8 mouse cellular contexts compared by ENCODE assay signal in the genomic region with DNA sequence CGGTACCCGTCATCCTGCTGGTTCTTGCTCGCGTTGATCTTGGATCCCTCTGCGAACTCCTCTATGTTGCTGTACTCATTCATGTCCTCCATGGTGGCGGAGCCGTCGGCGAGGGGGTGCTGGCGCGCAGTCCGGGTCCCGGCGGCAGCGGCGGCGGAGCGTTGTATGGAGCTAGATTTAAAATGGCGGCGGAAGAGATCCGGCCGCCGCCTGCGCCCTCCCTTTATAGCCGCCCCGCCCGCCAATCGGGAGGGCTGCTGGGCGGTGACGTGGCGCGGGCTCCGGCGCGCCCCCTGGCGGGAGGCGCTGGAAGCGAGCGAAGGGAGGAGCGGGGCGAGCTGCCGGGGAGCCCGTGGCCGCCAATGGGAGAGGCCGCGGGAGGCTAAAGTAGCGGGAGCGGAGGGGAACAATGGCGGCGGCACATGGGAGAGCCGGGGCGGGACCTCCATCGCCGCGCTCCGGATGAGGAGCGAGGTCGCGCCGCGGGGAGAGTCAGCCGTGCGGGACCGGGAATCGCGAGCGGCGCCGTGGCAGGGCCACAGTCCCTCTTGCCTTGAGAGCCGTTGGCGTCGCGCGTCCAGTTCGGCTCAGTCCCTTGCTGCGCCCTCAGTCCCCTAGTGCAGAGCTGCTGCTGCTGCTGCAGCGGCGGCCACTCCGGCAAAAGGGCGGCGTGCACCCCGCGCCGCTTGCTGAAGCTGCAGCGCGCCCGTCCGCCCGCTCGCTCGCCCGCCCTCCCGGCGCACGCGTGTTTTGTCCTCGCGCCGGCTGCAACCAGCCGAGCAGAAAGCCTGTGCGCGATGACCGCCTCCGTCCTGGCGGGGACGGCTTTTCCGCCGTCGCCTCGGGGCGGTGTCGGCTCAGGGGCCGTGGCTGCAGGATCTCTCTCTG. TPM values are rescaled to one million over a fixed set of nuclear protein-coding genes. Genes with fewer than 3 reads are reported as not detected.
DNase-seq lines count a peak whose midpoint lies in the region; ATAC-seq and TF ChIP-seq lines count a peak whose summit lies in the region.

No protein-coding gene starts in this region.

- peak overlapping the region; percentile 99 for H3K4me3 ChIP-seq in intestine, postnatal 0 days (ENCODE audit: low read depth, low read length)
- peak overlapping the region; percentile 97 for H3K4me3 ChIP-seq in midbrain, embryonic 10.5 days

- intact Hi-C loops in left cerebral cortex, postnatal 36 days (cut with DNase I): loop anchor here (1.0 to 5.0 kb wide), 2 partner anchors 60 to 837 kb away; a partner anchor contains a TSS

- H3K4me1 ChIP-seq in intestine, postnatal 0 days (replicated peaks; ENCODE audit: control insufficient read depth, insufficient read depth, low read length): peaks cover 2% of the 10 kb centered on the region; the same call in 1 of the 2 replicates
- peaks cover 44% of the 10 kb centered on the region for H3K4me1 ChIP-seq in midbrain, embryonic 10.5 days

- peak overlapping the region; percentile 99 for H3K4me2 ChIP-seq in intestine, postnatal 0 days (replicated peaks; ENCODE audit: low read depth)

- peak; percentile 99 for DNase-seq in adrenal gland, postnatal 10 days
- DNase-seq in embryo, embryonic 9.5 days (ENCODE audit: extremely low spot score): peak; percentile 98
- peak; percentile 96 to 99 for DNase-seq in gastrocnemius, postnatal 4 days (ENCODE audit: low spot score in 2 of 2)
- DNase-seq in left cerebral cortex, postnatal 36 days (ENCODE audit: low spot score in 2 of 2): peak; percentile 97 to 98
- peak; percentile 96 for DNase-seq in midbrain, embryonic 10.5 days (ENCODE audit: low spot score)
- peak; percentile 91 to 93 for DNase-seq in right cerebral cortex, postnatal 36 days (ENCODE audit: low spot score in 2 of 2)
- DNase-seq in urinary bladder, postnatal 4 days (ENCODE audit: low spot score in 2 of 2): peak; percentile 98 to 99

- peak overlapping the region; percentile 95 for H3K9ac ChIP-seq in intestine, postnatal 0 days (ENCODE audit: low read depth, low read length)

- peak overlapping the region; percentile 95 for H3K27ac ChIP-seq in intestine, postnatal 0 days (ENCODE audit: low read depth, low read length)
- peak overlapping the region; percentile 100 for H3K27ac ChIP-seq in midbrain, embryonic 10.5 days (replicated peaks)

- no peaks in the 10 kb centered on the region for H3K27me3 ChIP-seq in intestine, postnatal 0 days (replicated peaks; ENCODE audit: control insufficient read depth, insufficient read depth, low read length)
- no peaks in the 10 kb centered on the region for H3K27me3 ChIP-seq in midbrain, embryonic 10.5 days (ENCODE audit: low read depth, poor library complexity, severe bottlenecking)

- WGBS in intestine, postnatal 0 days: under 1% methylated on average over 88 of the region's 113 CpGs
- under 1% methylated on average over 113 of the region's 113 CpGs for WGBS in midbrain, embryonic 10.5 days

- peak; percentile 69 for ATAC-seq in intestine, postnatal 0 days

- no peaks in the 10 kb centered on the region for H3K9me3 ChIP-seq in intestine, postnatal 0 days (ENCODE audit: control insufficient read depth)
- H3K9me3 ChIP-seq in midbrain, embryonic 10.5 days (replicated peaks): no peaks in the 10 kb centered on the region

- peak; percentile 99 for TF ChIP-seq CTCF in intestine, postnatal 0 days (IDR thresholded peaks at IDR 0.05; ENCODE audit: low read depth)

- peaks cover 11% of the 10 kb centered on the region; the same call in 1 of the 2 replicates for H3K36me3 ChIP-seq in intestine, postnatal 0 days (ENCODE audit: control insufficient read depth, insufficient read depth)
- H3K36me3 ChIP-seq in midbrain, embryonic 10.5 days: peaks cover 53% of the 10 kb centered on the region

RNA-seq across cellular contexts. Expression of a gene that starts 0.5 kb away (rescaled TPM):
- total RNA-seq in adrenal gland, postnatal 10 days (2021): 100 to 1,000 TPM in 1 of 2 experiments, 10 to 100 TPM in 1; 96.1 to 145 TPM
- 100 to 1,000 TPM; 116 to 132 TPM for total RNA-seq in gastrocnemius, postnatal 4 days (2021)
- polyA plus RNA-seq in intestine, postnatal 0 days (2015; fragmentation: Nextera tagmentation; extraction: Ambion mirVana): 61.6 and 63.2 TPM in 2 replicates
- 100 to 1,000 TPM; 158 to 173 TPM for total RNA-seq in left cerebral cortex, postnatal 36 days (2021)
- 234 and 244 TPM in 2 replicates for polyA plus RNA-seq in midbrain, embryonic 10.5 days (2016; fragmentation: Nextera tagmentation; extraction: Ambion mirVana)

RNA-seq across cellular contexts. Expression of a gene that starts 0.8 kb away (rescaled TPM):
- total RNA-seq in adrenal gland, postnatal 10 days (2021): 10 to 100 TPM; 23.2 to 29.4 TPM
- 10 to 100 TPM; 13.9 to 14.7 TPM for total RNA-seq in gastrocnemius, postnatal 4 days (2021)
- polyA plus RNA-seq in intestine, postnatal 0 days (2015; fragmentation: Nextera tagmentation; extraction: Ambion mirVana): 26.6 TPM in 2 replicates
- total RNA-seq in left cerebral cortex, postnatal 36 days (2021): 10 to 100 TPM; 51.6 to 54.5 TPM
- polyA plus RNA-seq in midbrain, embryonic 10.5 days (2016; fragmentation: Nextera tagmentation; extraction: Ambion mirVana): 54.6 and 60.4 TPM in 2 replicates

Comparison
In these comparisons a context has a peak if more than half of its experiments do, and no peak if none do; other contexts are left out.
1. Peak in every context shown above with its lines: DNase-seq, ATAC-seq, H3K4me3 ChIP-seq and H3K27ac ChIP-seq.